Comparison of ENCODE assay signal across 13 mouse cellular contexts in the genomic region with DNA sequence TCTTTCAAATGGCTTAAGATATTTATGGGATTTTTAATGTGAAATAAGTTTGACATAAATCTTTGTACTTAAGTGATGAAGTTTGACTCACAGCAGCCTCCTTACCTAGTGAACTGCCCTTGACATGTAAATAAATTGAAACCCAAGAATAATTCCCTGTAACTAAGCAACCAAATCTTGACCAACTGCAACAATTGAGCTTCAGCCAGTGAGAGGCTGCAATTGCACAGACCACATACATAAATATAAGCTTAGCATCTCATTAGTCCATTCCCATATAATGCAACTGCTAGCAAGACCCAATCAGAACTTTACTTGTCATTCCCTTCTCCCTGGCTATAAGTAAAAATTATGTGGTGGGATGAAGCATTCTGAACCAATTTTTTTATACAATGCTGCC.
"Had no signal": no experiment of that assay in that cellular context is flagged by ENCODE, and none has a peak within 500 bp of the region (broad histone marks: within the 10 kb centered on the region; RNA-seq: fewer than 3 reads in every experiment).

No protein-coding gene starts in this region.

- DNase-seq: kidney, adult 18-20 months; kidney, postnatal 10 days; kidney, postnatal 4 days; lung, adult 2 months; lung, postnatal 36 days; right cerebral cortex, postnatal 14 days; thymus, adult 2 months; thymus, postnatal 25 days had no signal

- H3K9me3 ChIP-seq: liver, embryonic 15.5 days; stomach, embryonic 15.5 days had no signal

- ATAC-seq: lung, postnatal 0 days had no signal

- H3K9ac ChIP-seq: liver, embryonic 15.5 days; stomach, embryonic 15.5 days had no signal

- H3K4me3 ChIP-seq: layer of hippocampus, adult 2 months; liver, embryonic 15.5 days; stomach, embryonic 15.5 days had no signal

- H3K4me1 ChIP-seq: liver, embryonic 15.5 days; stomach, embryonic 15.5 days had no signal

- H3K27me3 ChIP-seq: liver, embryonic 15.5 days; stomach, embryonic 15.5 days had no signal

- H3K4me2 ChIP-seq: liver, embryonic 11.5 days; liver, embryonic 15.5 days; stomach, embryonic 15.5 days had no signal

- H3K36me3 ChIP-seq: liver, embryonic 15.5 days; stomach, embryonic 15.5 days had no signal

- H3K27ac ChIP-seq: layer of hippocampus, adult 2 months; liver, embryonic 15.5 days; stomach, embryonic 15.5 days had no signal
